Mouse (Mus musculus): ENCODE data around the gene Olfr788.

Gene Olfr788

DNA sequence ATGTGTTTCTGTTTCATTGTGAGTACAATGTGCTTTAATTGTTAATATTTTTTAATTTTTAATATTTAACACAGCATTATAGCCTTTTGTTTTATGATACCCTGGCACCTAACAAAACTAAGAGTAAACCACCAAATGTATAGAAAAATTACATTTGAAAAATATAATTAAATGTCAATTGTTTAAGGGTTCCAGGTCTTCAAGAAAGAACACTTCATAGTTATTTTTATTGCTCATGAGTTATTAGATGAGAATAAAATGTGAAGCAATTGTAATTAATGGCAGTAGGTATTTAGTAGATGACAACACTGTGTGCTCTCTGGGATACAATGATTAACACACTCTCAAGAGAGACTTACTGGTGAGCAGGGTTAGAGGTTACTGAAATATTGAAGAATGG lies at the start of gene Olfr788:
Olfr788 (plus strand) TSS at position 301 of the 400 bp plus-strand sequence.
- DNase-seq, result no peak

GRCm38 (mm10) chr10:129427006-129427405 lies 43.8 kb upstream of the Olfr788 start, which contains the start of gene Olfr786:
TSS of gene Olfr786 (plus strand) at chr10:129427306.
- no peak for DNase-seq

GRCm38 (mm10) chr10:129461562-129461961 lies 9.2 kb upstream of the Olfr788 start, which contains the start of gene Olfr787:
TSS of gene Olfr787 (plus strand) at chr10:129461862.
- DNase-seq, result no peak

- no peak for DNase-seq
Observed at GRCm38 (mm10) chr10:129473256-129473655, 2.5 kb downstream of the Olfr788 start.

DNA sequence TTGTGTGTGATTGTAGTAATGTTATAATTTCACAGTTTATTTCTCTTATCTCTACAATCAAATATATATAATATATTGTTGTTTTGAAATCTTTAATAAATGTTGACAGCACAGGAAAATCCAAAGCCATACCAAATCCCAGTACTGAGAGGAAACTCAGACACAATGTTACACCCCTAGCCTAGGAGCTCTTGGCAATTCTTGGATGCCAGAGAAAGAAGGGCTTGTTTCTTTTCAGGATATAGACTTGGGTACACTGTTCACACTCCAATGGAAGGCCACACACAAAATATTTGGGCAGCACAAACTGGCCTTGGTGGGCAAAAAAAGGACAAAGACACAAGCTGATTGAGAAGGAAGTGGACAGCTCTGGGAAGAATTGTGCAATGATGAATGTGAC lies 2.9 kb downstream of the Olfr788 start:
- no peak for DNase-seq

- no peak for DNase-seq
Observed at GRCm38 (mm10) chr10:129484452-129484851, 13.7 kb downstream of the Olfr788 start, which contains the start of gene Olfr789. TSS of gene Olfr789 (plus strand) at chr10:129484752.

DNA sequence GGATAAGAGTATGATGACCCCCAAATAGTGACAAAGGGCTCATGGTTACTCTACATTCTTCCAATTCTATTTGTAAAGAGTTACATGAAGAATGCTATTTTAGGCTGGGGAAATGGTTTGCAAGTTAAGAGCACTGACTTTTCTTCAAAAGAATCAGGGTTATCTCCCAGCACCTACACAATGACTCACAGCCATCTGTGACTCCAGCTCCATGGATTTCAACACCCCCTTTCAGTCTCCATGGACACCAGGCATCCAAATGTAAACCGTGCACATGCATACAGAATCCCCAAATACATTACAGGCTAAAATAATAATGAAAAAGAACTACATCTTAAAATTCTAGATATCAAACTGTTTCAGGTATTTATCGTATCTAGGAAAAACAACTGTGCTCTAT lies 19.3 kb downstream of the Olfr788 start:
- DNase-seq, result no peak

GRCm38 (mm10) chr10:129498192-129498591 lies 27.4 kb downstream of the Olfr788 start, which contains the start of gene Olfr790:
TSS of gene Olfr790 (plus strand) at chr10:129498492.
- no peak for DNase-seq

GRCm38 (mm10) chr10:129521492-129521891 lies 50.7 kb downstream of the Olfr788 start, which contains the start of gene Olfr791:
TSS of gene Olfr791 (plus strand) at chr10:129521792.
- no peak for DNase-seq
